Mouse (Mus musculus) regulatory T cell (primary cell): Measurements from ENCODE around the gene Ppp1r13l.

Experiments used
- in situ Hi-C: fragments of 300-600 bp; cut with MboI, MseI; formaldehyde crosslinking; loops from one replicate; pipeline ENCODE4 v1.15.1; 2025; ENCODE audit warnings: high pct_unique_total_duplicates

Gene Ppp1r13l

GRCm38 (mm10) chr7:19332709-19333352 lies 26.7 kb upstream of the Ppp1r13l start:
- in situ Hi-C loops, result no loop called here

GRCm38 (mm10) chr7:19335583-19335982 lies 24.0 kb upstream of the Ppp1r13l start:
- in situ Hi-C loops, result no loop called here

GRCm38 (mm10) chr7:19337122-19337521 lies 22.4 kb upstream of the Ppp1r13l start:
- in situ Hi-C loops, result no loop called here

GRCm38 (mm10) chr7:19338060-19338459 lies 21.5 kb upstream of the Ppp1r13l start:
- in situ Hi-C loops, result no loop called here

GRCm38 (mm10) chr7:19338596-19338995 lies 21.0 kb upstream of the Ppp1r13l start:
- in situ Hi-C loops, result no loop called here

- in situ Hi-C loops, result loop anchor here (5.0 kb wide), 1 partner anchor 34 kb away; no protein-coding TSS in a partner anchor
These were observed 18.3 kb upstream of the Ppp1r13l start for GRCm38 (mm10) chr7:19341250-19341649.

GRCm38 (mm10) chr7:19341761-19342409 lies 17.7 kb upstream of the Ppp1r13l start:
- in situ Hi-C loops, result loop anchor here (5.0 kb wide), 1 partner anchor 35 kb away; no protein-coding TSS in a partner anchor

- in situ Hi-C loops, result loop anchor here (5.0 kb wide), 1 partner anchor 35 kb away; no protein-coding TSS in a partner anchor
These were observed 17.0 kb upstream of the Ppp1r13l start for GRCm38 (mm10) chr7:19342481-19343027.

GRCm38 (mm10) chr7:19343210-19343808 lies 16.2 kb upstream of the Ppp1r13l start:
- in situ Hi-C loops, result loop anchor here (5.0 kb wide), 1 partner anchor 36 kb away; no protein-coding TSS in a partner anchor

- in situ Hi-C loops, result loop anchor here (5.0 kb wide), 1 partner anchor 37 kb away; no protein-coding TSS in a partner anchor
These were observed 15.2 kb upstream of the Ppp1r13l start, which contains the start of gene Ercc1 for GRCm38 (mm10) chr7:19344237-19344847. Gene Ercc1, plus strand, starts transcription at chr7:19344778.

- in situ Hi-C loops, result loop anchor here (5.0 kb wide), 1 partner anchor 38 kb away; no protein-coding TSS in a partner anchor
These were observed 14.5 kb upstream of the Ppp1r13l start for GRCm38 (mm10) chr7:19344938-19345471.

- in situ Hi-C loops, result no loop called here
These were observed 10.2 kb upstream of the Ppp1r13l start for GRCm38 (mm10) chr7:19349188-19349915.

GRCm38 (mm10) chr7:19350221-19350620 lies 9.3 kb upstream of the Ppp1r13l start:
- in situ Hi-C loops, result no loop called here

- in situ Hi-C loops, result no loop called here
These were observed 4.6 kb upstream of the Ppp1r13l start for GRCm38 (mm10) chr7:19354991-19355390.

- in situ Hi-C loops, result no loop called here
These were observed 3.2 kb upstream of the Ppp1r13l start for GRCm38 (mm10) chr7:19356311-19356710.

- in situ Hi-C loops, result no loop called here
These were observed 1.9 kb upstream of the Ppp1r13l start for GRCm38 (mm10) chr7:19357381-19358375.

- in situ Hi-C loops, result no loop called here
These were observed 915 bp upstream of the Ppp1r13l start for GRCm38 (mm10) chr7:19358634-19359033.

- in situ Hi-C loops, result loop anchor here (10.0 kb wide), 1 partner anchor 55 kb away; no protein-coding TSS in a partner anchor
These were observed 518 bp downstream of the Ppp1r13l start for GRCm38 (mm10) chr7:19359892-19360641.

GRCm38 (mm10) chr7:19360944-19361343 lies 1.4 kb downstream of the Ppp1r13l start:
- in situ Hi-C loops, result loop anchor here (10.0 kb wide), 1 partner anchor 56 kb away; no protein-coding TSS in a partner anchor
